Mouse (Mus musculus) embryonic facial prominence, embryonic 13.5 days (tissue): ENCODE measurements around the gene Tesc. TPM values are rescaled to one million over a fixed set of nuclear protein-coding genes. Genes with fewer than 3 reads are reported as not detected.

Experiments
- ATAC-seq: fragments of 200-750 bp; cut with Nextera tagmentation; 2 replicates; pipeline ENCODE4 v1.8.0; 2017; ENCODE audit warnings: low read depth; ENCODE audit not compliant: insufficient number of reproducible peaks, insufficient read depth, low FRiP score, low TSS enrichment
- H3K27ac ChIP-seq: fragments of 300-500 bp; sonication (generic); 2 replicates; pipeline ENCODE4 v1.5.1; 2015; ENCODE audit warnings: moderate library complexity, mild to moderate bottlenecking, inconsistent platforms
- H3K27me3 ChIP-seq: fragments of 300-500 bp; sonication (generic); 2 replicates; pipeline ENCODE4 v1.6.1; 2015; ENCODE audit warnings: mild to moderate bottlenecking, inconsistent platforms
- H3K36me3 ChIP-seq: fragments of 300-500 bp; sonication (generic); 2 replicates; pipeline ENCODE4 v1.6.1; 2015; ENCODE audit warnings: mild to moderate bottlenecking, inconsistent platforms
- H3K4me1 ChIP-seq: fragments of 300-500 bp; sonication (generic); 2 replicates; pipeline ENCODE4 v1.6.1; 2015; ENCODE audit warnings: inconsistent platforms
- H3K4me2 ChIP-seq: fragments of 300-500 bp; sonication (generic); 2 replicates; pipeline ENCODE4 v1.6.1; 2015; ENCODE audit warnings: moderate library complexity, mild to moderate bottlenecking, inconsistent platforms
- H3K4me3 ChIP-seq: fragments of 300-500 bp; sonication (generic); 2 replicates; pipeline ENCODE4 v1.5.1; 2015; ENCODE audit warnings: mild to moderate bottlenecking, inconsistent platforms
- H3K9ac ChIP-seq: fragments of 300-500 bp; sonication (generic); 2 replicates; pipeline ENCODE4 v1.6.1; 2015; ENCODE audit warnings: mild to moderate bottlenecking, inconsistent platforms
- H3K9me3 ChIP-seq: fragments of 300-500 bp; sonication (generic); 2 replicates; pipeline ENCODE4 v1.6.1; 2016; ENCODE audit warnings: inconsistent platforms
- WGBS: fragments of 180-500 bp; shearing (Covaris S2); methylation state at CpG from one replicate; pipeline ENCODE4 v1.1.7; 2015; ENCODE audit warnings: mixed read lengths; 5-methylcytosine and 5-hydroxymethylcytosine counted together
- polyA plus RNA-seq: library from polyadenylated mRNA; unstranded; fragments of >200 nt; fragmentation: Nextera tagmentation; extraction: Ambion mirVana; gene quantifications from 2 replicates; pipeline ENCODE4 v1.2.1, GENCODE M21; 2015

The Tesc gene
- polyA plus RNA-seq, 1 experiment from 2014 or later: 7.3 TPM

- no peak for ATAC-seq
- WGBS: 37% methylated on average over 5 of the region's 5 CpGs
- peaks cover 57% of the 10 kb centered on the region for H3K27me3 ChIP-seq
- H3K9ac ChIP-seq: no peak overlapping the region
- peaks cover 38% of the 10 kb centered on the region for H3K4me1 ChIP-seq
- no peak overlapping the region for H3K27ac ChIP-seq
- H3K4me3 ChIP-seq: no peak overlapping the region
- no peaks in the 10 kb centered on the region for H3K9me3 ChIP-seq
- H3K36me3 ChIP-seq: no peaks in the 10 kb centered on the region
- H3K4me2 ChIP-seq: no peak overlapping the region
These were observed 3.5 kb downstream of the Tesc start for GRCm38 (mm10) chr5:118031059-118031458.

GRCm38 (mm10) chr5:118031508-118031907 is 4.0 kb downstream of the Tesc start:
- Histone ChIP-seq H3K36me3 (no peaks in the 10 kb centered on the region), H3K4me2 (no peak overlapping the region), H3K4me3 (no peak overlapping the region), H3K9ac (no peak overlapping the region), H3K4me1 (peaks cover 34% of the 10 kb centered on the region), H3K27ac (no peak overlapping the region), H3K9me3 (no peaks in the 10 kb centered on the region), H3K27me3 (peaks cover 53% of the 10 kb centered on the region)
- WGBS: 46% methylated on average over 4 of the region's 4 CpGs
- no peak for ATAC-seq

DNA sequence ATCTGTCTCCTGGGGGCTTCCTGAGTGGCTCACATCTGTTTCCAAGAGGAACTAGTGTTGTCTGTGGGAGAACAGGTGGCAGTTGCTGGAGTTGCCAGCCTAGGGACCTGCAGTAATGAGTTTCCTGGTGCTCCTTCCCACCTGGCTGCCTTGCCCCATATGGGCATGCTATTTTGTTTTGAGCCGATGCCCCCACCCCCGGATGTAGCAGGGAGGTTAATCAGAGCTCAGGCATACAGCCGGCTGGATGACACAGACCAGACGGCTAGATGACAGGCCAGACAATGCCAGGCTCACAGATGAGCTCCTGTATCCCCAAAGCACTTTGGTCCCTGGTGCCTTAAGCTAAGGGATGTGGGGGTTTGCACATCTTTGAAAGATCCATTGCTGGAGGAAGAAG is 5.8 kb downstream of the Tesc start:
- Histone ChIP-seq H3K27me3 (peaks cover 35% of the 10 kb centered on the region), H3K4me2 (no peak overlapping the region), H3K9ac (no peak overlapping the region), H3K4me1 (peaks cover 30% of the 10 kb centered on the region), H3K9me3 (no peaks in the 10 kb centered on the region), H3K36me3 (no peaks in the 10 kb centered on the region), H3K27ac (no peak overlapping the region), H3K4me3 (no peak overlapping the region)
- ATAC-seq: no peak
- WGBS: 36% methylated on average over 4 of the region's 4 CpGs

GRCm38 (mm10) chr5:118033740-118034139 is 6.2 kb downstream of the Tesc start:
- peaks cover 30% of the 10 kb centered on the region for H3K27me3 ChIP-seq
- no peaks in the 10 kb centered on the region for H3K36me3 ChIP-seq
- no peaks in the 10 kb centered on the region for H3K9me3 ChIP-seq
- WGBS: 54% methylated on average over 6 of the region's 6 CpGs
- H3K27ac ChIP-seq: no peak overlapping the region
- ATAC-seq: no peak
- no peak overlapping the region for H3K4me2 ChIP-seq
- no peak overlapping the region for H3K4me3 ChIP-seq
- peaks cover 26% of the 10 kb centered on the region for H3K4me1 ChIP-seq
- H3K9ac ChIP-seq: no peak overlapping the region

- H3K4me3 ChIP-seq: no peak overlapping the region
- H3K9ac ChIP-seq: no peak overlapping the region
- no peak overlapping the region for H3K27ac ChIP-seq
- H3K36me3 ChIP-seq: no peaks in the 10 kb centered on the region
- ATAC-seq: no peak
- H3K4me2 ChIP-seq: no peak overlapping the region
- H3K9me3 ChIP-seq: no peaks in the 10 kb centered on the region
- 95% methylated on average over 1 of the region's 1 CpGs for WGBS
- H3K4me1 ChIP-seq: peaks cover 18% of the 10 kb centered on the region
- peaks cover 21% of the 10 kb centered on the region for H3K27me3 ChIP-seq
These were observed 7.1 kb downstream of the Tesc start for GRCm38 (mm10) chr5:118034632-118035031.

DNA sequence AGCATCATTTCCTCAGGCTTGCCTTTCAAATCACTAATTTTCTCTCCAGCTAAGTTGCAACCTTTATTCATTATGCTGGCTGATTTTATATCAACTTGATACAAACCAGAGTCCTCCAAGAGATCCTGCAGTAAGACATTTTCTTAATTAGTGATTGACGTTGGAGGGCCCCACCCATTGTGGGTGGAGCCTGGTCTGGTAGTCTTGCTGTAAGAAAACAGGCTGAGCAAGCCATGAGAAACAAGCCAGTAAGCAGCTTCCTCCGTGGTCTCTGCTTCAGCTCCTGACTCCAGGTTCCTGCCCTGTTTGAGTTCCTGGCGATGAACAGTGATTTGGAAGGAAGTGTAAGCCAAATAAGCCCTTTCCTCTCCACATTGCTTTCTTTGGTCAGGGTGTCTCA is 8.2 kb downstream of the Tesc start:
- peaks cover 14% of the 10 kb centered on the region for H3K4me1 ChIP-seq
- 57% methylated on average over 3 of the region's 3 CpGs for WGBS
- H3K4me2 ChIP-seq: no peak overlapping the region
- no peak overlapping the region for H3K9ac ChIP-seq
- ATAC-seq: no peak
- H3K27me3 ChIP-seq: peaks cover 10% of the 10 kb centered on the region
- no peaks in the 10 kb centered on the region for H3K36me3 ChIP-seq
- no peaks in the 10 kb centered on the region for H3K9me3 ChIP-seq
- no peak overlapping the region for H3K4me3 ChIP-seq
- H3K27ac ChIP-seq: no peak overlapping the region

DNA sequence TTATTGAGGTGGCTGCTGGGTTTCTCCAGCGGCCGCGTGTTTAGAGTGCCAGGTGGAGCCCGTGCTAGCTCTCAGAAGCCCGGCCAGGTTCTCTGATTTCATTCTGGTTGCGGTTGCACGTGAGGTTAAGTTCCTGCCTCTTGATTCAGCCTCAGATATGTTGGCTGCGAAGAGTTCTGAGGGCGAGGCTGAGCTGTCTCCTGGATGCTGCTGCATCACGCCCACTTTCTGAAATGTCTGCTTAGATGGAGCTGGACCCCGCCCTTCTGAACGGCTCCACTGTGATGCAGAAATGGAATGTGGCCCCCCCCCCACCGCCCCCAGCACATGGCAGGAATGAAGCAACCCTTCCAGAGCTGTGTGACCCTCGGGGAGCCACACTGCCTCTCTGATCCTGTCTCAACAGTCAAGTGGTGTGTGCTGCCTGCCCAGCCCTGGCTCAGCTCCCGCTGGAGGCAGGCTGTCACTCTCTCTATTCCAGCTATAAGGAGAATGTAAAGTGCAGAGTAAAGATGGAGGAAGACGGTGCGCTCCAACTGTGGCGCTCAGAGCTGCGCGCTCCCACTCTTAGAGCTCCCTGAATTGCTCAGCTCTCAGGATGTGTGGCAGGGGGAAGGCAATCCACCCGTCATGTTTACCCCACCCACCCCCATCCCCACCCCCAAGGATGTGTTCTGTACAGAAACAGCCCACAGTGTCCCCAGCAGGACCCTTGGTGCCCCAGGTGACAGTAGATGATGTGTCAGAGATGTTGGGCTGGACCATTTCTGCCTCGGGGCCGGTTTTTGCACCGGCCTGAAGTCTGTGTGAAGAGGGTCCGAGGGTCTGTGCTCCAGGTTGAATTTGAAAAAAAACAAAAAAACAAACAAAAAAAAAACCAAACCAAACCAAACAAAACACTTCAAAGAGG is 9.6 kb downstream of the Tesc start:
- Histone ChIP-seq H3K4me3 (no peak overlapping the region), H3K9me3 (no peaks in the 10 kb centered on the region), H3K36me3 (no peaks in the 10 kb centered on the region), H3K9ac (0 out of 2 replicates have a peak overlapping the region, but pooled peaks have one; percentile 21), H3K4me1 (peaks cover 14% of the 10 kb centered on the region), H3K4me2 (peak overlapping the region; percentile 42), H3K27ac (no peak overlapping the region), H3K27me3 (no peaks in the 10 kb centered on the region)
- 35% methylated on average over 25 of the region's 25 CpGs for WGBS
- no peak for ATAC-seq

DNA sequence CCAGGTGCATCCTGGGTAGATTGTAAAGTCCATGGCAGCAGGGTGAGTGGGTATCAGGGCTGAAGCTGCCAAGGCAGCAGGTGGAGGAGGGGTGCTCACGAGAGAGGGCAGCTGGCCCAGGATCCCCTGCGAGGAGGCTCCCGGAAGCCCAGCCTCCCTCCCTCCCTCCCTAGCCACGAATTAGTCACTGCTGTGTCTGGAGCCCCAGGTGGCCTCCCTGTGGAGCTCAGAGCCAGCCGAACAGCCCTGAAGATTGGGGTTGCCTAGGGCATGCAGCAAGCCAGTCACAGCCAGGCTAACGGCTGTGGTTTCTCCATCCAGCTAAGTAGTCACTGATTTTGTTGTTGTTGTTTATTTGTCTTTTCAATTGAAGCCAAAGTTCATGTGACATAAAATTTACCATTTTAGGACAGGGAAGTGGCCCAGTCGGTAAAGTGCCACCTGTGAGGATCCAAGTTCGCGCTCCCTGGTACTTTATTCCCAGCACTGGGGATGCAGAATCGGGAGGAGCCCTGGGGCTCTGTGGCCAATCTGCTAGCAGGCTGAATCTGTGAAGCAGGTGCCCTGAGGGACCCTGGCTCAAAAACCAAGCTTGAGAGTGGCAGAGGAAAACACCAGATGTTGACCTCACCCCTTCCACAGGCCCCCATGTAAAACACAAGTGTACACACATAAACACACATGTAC is 10.4 kb downstream of the Tesc start:
- no peaks in the 10 kb centered on the region for H3K27me3 ChIP-seq
- 0 out of 2 replicates have a peak overlapping the region, but pooled peaks have one; percentile 21 for H3K9ac ChIP-seq
- ATAC-seq: peak; percentile 63; the same call in 1 of the 2 replicates
- peaks cover 14% of the 10 kb centered on the region for H3K4me1 ChIP-seq
- no peaks in the 10 kb centered on the region for H3K36me3 ChIP-seq
- H3K4me2 ChIP-seq: peak overlapping the region; percentile 42
- H3K27ac ChIP-seq: no peak overlapping the region
- H3K4me3 ChIP-seq: no peak overlapping the region
- no peaks in the 10 kb centered on the region for H3K9me3 ChIP-seq
- 8% methylated on average over 10 of the region's 10 CpGs for WGBS

- Histone ChIP-seq H3K36me3 (no peaks in the 10 kb centered on the region), H3K4me1 (peaks cover 14% of the 10 kb centered on the region), H3K9me3 (no peaks in the 10 kb centered on the region), H3K4me2 (no peak overlapping the region), H3K9ac (no peak overlapping the region), H3K27ac (no peak overlapping the region), H3K27me3 (no peaks in the 10 kb centered on the region), H3K4me3 (no peak overlapping the region)
- ATAC-seq: no peak
- WGBS: 27% methylated on average over 12 of the region's 12 CpGs
These were observed 11.7 kb downstream of the Tesc start for GRCm38 (mm10) chr5:118039241-118039668.

DNA sequence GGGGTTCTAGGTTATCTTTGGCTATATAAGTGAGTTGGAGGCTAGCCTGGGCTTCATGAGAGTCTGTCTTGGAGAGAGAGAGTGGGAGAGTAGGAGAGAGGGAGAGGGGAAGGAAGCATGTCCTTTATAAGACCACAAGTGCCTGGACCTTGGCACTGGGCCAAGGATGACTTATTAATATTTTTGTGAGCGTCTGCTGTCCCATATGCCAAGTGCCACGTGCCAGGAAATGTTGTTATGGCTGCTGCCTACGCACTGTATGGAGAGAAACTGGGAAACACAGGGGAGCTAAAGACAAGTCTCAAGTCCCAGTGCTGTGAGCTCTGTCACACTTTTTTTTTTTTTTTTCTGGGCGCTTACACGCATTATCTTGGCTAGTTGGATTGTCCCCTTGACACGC is 15.1 kb downstream of the Tesc start:
- H3K9ac ChIP-seq: no peak overlapping the region
- H3K27ac ChIP-seq: no peak overlapping the region
- no peak overlapping the region for H3K4me2 ChIP-seq
- no peaks in the 10 kb centered on the region for H3K27me3 ChIP-seq
- no peaks in the 10 kb centered on the region for H3K9me3 ChIP-seq
- H3K4me1 ChIP-seq: peaks cover 4% of the 10 kb centered on the region
- 90% methylated on average over 6 of the region's 6 CpGs for WGBS
- no peaks in the 10 kb centered on the region for H3K36me3 ChIP-seq
- no peak overlapping the region for H3K4me3 ChIP-seq
- no peak for ATAC-seq

DNA sequence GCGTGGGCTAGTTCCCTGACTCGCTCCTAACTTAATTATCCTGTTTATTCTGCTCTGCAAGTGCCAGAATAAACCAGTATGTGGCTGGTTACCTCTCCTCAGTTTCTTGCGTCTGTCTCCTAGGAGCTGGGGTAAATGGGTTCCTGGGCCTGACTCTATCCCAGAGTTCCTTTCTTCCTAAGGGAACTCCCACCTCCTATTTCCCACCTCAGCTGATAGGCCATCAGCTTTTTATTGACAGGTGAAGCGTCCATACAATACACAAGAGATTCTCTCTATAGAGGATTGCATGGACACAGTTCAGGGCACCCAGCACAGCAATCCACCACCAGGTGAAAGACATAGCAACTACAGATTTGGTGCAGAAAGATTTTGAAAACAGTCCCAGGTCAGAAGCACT is 16.2 kb downstream of the Tesc start:
- Histone ChIP-seq H3K36me3 (no peaks in the 10 kb centered on the region), H3K27ac (no peak overlapping the region), H3K9me3 (no peaks in the 10 kb centered on the region), H3K27me3 (no peaks in the 10 kb centered on the region), H3K4me2 (no peak overlapping the region), H3K9ac (no peak overlapping the region), H3K4me1 (no peaks in the 10 kb centered on the region), H3K4me3 (no peak overlapping the region)
- ATAC-seq: no peak
- 84% methylated on average over 4 of the region's 4 CpGs for WGBS

GRCm38 (mm10) chr5:118044907-118045306 is 17.4 kb downstream of the Tesc start:
- Histone ChIP-seq H3K27ac (no peak overlapping the region), H3K27me3 (no peaks in the 10 kb centered on the region), H3K9me3 (no peaks in the 10 kb centered on the region), H3K4me2 (no peak overlapping the region), H3K4me1 (no peaks in the 10 kb centered on the region), H3K4me3 (no peak overlapping the region), H3K9ac (no peak overlapping the region), H3K36me3 (no peaks in the 10 kb centered on the region)
- ATAC-seq: no peak
- 83% methylated on average over 6 of the region's 6 CpGs for WGBS
